ENCODE assay signal across 11 mouse cellular contexts in genomic region chr11:119676751-119677411, GRCm38 (mm10).
DNase-seq lines count a peak whose midpoint lies in the region; ATAC-seq lines count a peak whose summit lies in the region.
"Had no signal": no experiment of that assay in that cellular context is flagged by ENCODE, and none has a peak within 500 bp of the region (broad histone marks: within the 10 kb centered on the region; RNA-seq: fewer than 3 reads in every experiment).

No protein-coding gene starts in this region.

- 68% methylated on average over 7 of the region's 7 CpGs for WGBS in neural tube, embryonic 13.5 days

- ATAC-seq in neural tube, embryonic 13.5 days (ENCODE audit: low read depth), result no peak

- no peaks in the 10 kb centered on the region for H3K9me3 ChIP-seq in neural tube, embryonic 13.5 days
- H3K9me3 ChIP-seq: hindbrain, embryonic 15.5 days had no signal

- no peaks in the 10 kb centered on the region for H3K36me3 ChIP-seq in neural tube, embryonic 13.5 days
- H3K36me3 ChIP-seq: hindbrain, embryonic 15.5 days had no signal

- H3K27me3 ChIP-seq in neural tube, embryonic 13.5 days, result no peaks in the 10 kb centered on the region
- H3K27me3 ChIP-seq: hindbrain, embryonic 15.5 days had no signal

- no peak overlapping the region for H3K4me2 ChIP-seq in neural tube, embryonic 13.5 days
- H3K4me2 ChIP-seq: hindbrain, embryonic 15.5 days had no signal

- no peak overlapping the region for H3K4me3 ChIP-seq in neural tube, embryonic 13.5 days
- H3K4me3 ChIP-seq: erythroblast, embryonic 14.5 days; hindbrain, embryonic 15.5 days had no signal

- no peak overlapping the region for H3K9ac ChIP-seq in neural tube, embryonic 13.5 days
- H3K9ac ChIP-seq: hindbrain, embryonic 15.5 days; liver, embryonic 14.5 days had no signal

- no peak for DNase-seq in neural tube, embryonic 10.5 days (ENCODE audit: extremely low spot score, low spot score)
- peak; percentile 42 for DNase-seq in adrenal gland, postnatal 25 days
- DNase-seq in heart, postnatal 10 days, result peak; percentile 30 to 53
- DNase-seq in natural killer cell, adult 2 months (ENCODE audit: low spot score in 2 of 2), result peak; percentile 49 to 75
- no peak for DNase-seq in urinary bladder, adult 18-20 months (ENCODE audit: low spot score in 2 of 2)
- DNase-seq in kidney, adult 11 months, result no peak
- no peak for DNase-seq in embryo, embryonic 11 days

- H3K4me1 ChIP-seq in neural tube, embryonic 13.5 days (replicated peaks), result peaks cover 58% of the 10 kb centered on the region

- intact Hi-C loops in heart, postnatal 10 days (cut with DNase I), result no loop called here

- H3K27ac ChIP-seq in neural tube, embryonic 13.5 days (replicated peaks), result peak overlapping the region; percentile 86
- H3K27ac ChIP-seq: hindbrain, embryonic 15.5 days; liver, embryonic 14.5 days had no signal

Comparison
In these comparisons a context has a peak if more than half of its experiments do, and no peak if none do; other contexts are left out.
1. DNase-seq: peak in adrenal gland, postnatal 25 days (single experiment), heart, postnatal 10 days (2 of 2) and natural killer cell, adult 2 months (2 of 2); none in neural tube, embryonic 10.5 days (single experiment), urinary bladder, adult 18-20 months (0 of 2), kidney, adult 11 months (single experiment) and embryo, embryonic 11 days (single experiment).